Mouse (Mus musculus) brain, embryonic 14.5 days (tissue): ENCODE measurements around the gene Fbxl8.

Source experiments
- CTCF ChIP-seq: fragments of 200-500 bp; IDR thresholded peaks from 2 replicates; pipeline ENCODE4 v1.5.1; 2012; ENCODE audit warnings: inconsistent platforms, mild to moderate bottlenecking, moderate library complexity, borderline replicate concordance; ENCODE audit not compliant: insufficient read depth, insufficient read length; ENCODE audit errors: extremely low read depth
- POLR2A ChIP-seq: fragments of 200-500 bp; IDR thresholded peaks from 2 replicates; pipeline ENCODE4 v1.6.1; 2012; ENCODE audit warnings: mild to moderate bottlenecking, inconsistent platforms, borderline replicate concordance; ENCODE audit not compliant: poor library complexity, insufficient read depth, insufficient read length, severe bottlenecking; ENCODE audit errors: extremely low read depth

DNA sequence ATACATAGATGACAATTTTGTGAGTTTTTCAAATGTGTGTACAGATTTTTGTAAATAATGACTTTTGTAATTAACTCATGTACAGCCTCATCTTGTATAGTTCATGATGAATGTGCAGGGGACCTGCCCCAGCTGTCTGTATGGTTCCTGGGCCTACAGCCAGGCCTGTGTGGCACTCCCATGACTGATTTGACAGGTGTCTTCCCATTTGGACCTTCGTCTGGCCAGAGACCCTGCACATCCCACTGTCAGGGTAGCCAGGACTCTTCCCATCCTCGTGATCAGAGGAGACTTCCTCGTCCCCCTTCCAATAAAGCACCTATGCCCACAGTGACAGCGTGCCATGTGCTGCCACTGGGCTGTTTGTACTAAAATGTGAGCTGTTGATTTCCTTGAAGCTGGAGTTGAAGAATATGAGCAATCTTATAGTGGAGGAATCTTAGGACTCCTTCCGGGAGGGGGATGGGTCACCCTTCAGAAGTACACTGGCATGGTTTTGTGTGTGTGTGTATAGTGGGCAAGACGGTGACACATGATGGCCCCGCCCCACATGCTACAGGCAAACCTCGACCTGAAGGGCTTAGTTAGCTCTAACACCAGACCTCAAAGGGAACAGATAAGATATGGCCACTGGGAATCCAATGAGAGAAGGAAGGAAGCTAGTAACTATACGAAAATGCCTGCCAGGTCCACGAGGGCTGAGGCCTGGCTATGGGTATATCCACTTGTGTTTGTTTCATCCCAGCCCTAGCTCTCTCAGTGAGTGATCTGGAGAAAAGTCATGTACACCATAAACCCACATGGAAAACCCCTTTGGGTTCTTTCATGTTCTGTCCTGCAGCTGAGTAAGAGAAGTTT is 11.5 kb upstream of the Fbxl8 start:
- TF ChIP-seq CTCF (no peak), POLR2A (no peak)
